Mouse (Mus musculus) liver, adult 2 months (tissue): ENCODE results near the gene Doc2g.

Experiments
- CTCF ChIP-seq: fragments of 200-500 bp; IDR thresholded peaks from 2 replicates; pipeline ENCODE4 v1.5.1; 2011; ENCODE audit warnings: low read depth, low read length, control low read depth
- POLR2A ChIP-seq: fragments of 200-500 bp; IDR thresholded peaks from 2 replicates; pipeline ENCODE4 v1.6.1; 2011; ENCODE audit warnings: low read length, control low read depth; ENCODE audit not compliant: insufficient read depth; ENCODE audit errors: extremely low read depth

DNA sequence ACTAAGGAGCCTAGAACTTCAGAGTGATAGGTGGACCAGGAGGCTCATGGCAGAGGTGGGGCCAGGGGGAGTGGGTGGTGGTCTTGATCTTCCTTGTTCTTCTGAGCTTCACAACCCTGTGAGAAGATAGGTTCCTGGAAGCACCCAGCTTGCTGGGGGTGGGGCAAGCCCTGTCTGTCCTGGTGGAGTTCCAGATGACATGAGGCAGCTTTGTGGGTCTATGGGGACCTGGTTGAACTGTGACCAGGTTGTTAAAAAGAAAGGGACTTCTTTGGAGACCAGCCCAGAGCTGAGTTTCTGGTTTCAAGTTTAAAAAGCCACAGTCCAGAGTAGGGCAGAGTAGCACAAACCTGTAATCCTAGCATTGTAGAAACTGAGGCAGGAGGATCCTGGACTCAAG, 44.1 kb upstream of the Doc2g start:
- TF ChIP-seq CTCF (no peak), POLR2A (no peak)
